Mouse (Mus musculus) gonadal fat pad, adult 2 months (tissue): Measurements from ENCODE around the gene Arhgef28. TPM values are rescaled to one million over a fixed set of nuclear protein-coding genes. Genes with fewer than 3 reads are reported as not detected.
A peak's percentile ranks its signal among the peaks of the same experiment; 100 is the strongest.

Source experiments
- DNase-seq: peaks from one replicate; pipeline ENCODE4 v3.0.0-alpha.2; 2012; ENCODE audit warnings: low read depth
- polyA plus RNA-seq: library from polyadenylated mRNA; depleted of rRNA; stranded (reverse); fragments of >200 nt; gene quantifications from 2 replicates; pipeline ENCODE4 v1.2.3, GENCODE M21; 2012

Gene Arhgef28
- polyA plus RNA-seq, 1 experiment = 25.7 TPM

DNA sequence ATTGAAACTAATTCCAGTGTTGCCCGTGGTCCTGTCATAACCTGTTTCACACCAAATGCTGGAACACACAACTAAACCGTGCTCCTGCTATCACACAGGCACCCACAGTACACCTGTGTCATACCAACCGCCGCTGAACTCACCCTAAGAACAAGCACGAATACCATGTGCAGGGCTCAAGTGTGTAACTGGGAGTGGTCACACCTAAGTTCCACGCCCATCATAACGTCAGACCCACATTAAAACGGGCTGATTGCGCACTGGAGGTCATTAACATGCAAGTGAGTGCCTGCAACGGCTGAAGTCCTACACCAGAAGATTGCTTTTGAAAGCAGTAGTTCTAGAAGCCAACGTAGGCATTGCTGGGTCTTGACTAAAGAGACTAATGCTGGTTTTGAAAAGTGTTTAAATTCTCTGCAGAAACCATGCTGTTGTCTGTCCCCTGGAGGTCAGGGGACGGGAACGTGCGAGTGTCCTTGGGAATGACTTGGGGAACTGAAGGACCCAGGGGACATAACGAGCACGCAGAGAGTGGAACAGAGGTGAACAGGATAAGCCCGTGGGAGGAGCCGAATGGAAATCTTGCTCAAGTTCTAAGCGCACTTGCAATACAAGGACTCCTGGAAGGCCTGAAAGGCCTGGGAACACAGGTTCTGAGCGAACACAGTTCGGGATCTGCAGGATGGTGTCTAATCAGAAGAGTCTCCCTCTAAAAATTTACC, 22.9 kb downstream of the Arhgef28 start:
- DNase-seq = peak; percentile 52

GRCm38 (mm10) chr13:98182330-98182729, 23.9 kb downstream of the Arhgef28 start:
- no peak for DNase-seq

DNA sequence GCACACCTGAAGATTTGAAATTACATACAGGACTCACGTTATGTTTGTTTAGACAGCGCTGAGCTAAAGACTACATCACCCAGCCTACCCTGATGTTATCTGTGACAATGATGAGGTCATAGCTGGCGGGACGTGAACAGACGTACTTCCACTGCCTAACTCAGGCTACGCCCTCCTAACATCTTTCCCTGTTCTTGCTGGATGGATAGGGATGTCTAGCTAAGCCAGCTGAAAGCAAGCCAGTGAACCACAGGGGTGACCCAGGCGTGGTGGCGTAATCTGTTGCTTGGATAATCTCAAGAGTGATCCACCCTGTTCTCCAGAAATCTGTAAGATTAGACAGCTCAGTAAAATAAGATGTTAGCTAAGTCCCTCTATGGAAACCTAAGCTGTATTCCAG, 25.6 kb downstream of the Arhgef28 start:
- peak; percentile 28 for DNase-seq

- DNase-seq = no peak
Measured at GRCm38 (mm10) chr13:98175323-98176007, 30.8 kb downstream of the Arhgef28 start.

DNA sequence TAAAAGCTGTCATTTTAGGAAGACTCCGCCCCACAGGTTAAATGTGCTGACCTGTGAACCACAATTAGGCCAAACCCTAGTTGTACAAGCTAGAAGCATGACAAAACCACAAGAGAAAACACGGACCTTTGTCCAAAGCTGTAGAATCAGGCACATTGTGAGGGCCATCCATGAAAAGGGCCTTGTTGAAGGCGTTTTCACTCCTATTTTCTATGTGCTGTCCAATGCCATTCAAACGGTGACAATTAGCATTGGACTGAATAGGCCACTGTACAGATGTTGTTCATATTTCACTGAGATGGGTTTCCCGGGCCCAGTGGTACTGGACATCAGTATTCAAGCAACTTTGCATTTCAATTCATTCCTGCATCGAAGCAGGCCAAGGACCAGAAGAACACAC, 33.2 kb downstream of the Arhgef28 start:
- no peak for DNase-seq

DNA sequence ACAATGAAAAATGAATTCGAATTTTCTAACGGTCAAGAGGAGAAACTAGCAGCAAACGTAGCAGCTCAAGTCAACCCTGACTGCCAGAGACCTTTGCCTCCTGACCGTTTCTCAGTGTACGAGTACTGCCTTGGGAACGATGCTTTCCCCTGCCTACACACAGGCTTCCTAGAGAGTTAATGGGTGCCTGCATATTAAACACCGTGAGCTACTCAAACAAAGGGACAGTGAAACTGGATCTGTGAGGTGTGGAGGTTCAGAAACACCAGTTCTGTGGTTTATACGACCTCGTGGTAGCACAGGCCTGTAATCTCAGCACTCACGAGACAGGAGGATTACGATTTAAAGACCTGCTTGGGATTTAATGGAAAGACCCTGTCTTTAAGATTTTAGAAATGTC, 33.9 kb downstream of the Arhgef28 start:
- DNase-seq = no peak

- no peak for DNase-seq
Measured at GRCm38 (mm10) chr13:98171706-98172105, 34.5 kb downstream of the Arhgef28 start.

GRCm38 (mm10) chr13:98171257-98171656, 35.0 kb downstream of the Arhgef28 start:
- no peak for DNase-seq

- DNase-seq = no peak
Measured at GRCm38 (mm10) chr13:98164878-98165277, 41.4 kb downstream of the Arhgef28 start.

- DNase-seq = no peak
Measured at GRCm38 (mm10) chr13:98161496-98161895, 44.7 kb downstream of the Arhgef28 start.

DNA sequence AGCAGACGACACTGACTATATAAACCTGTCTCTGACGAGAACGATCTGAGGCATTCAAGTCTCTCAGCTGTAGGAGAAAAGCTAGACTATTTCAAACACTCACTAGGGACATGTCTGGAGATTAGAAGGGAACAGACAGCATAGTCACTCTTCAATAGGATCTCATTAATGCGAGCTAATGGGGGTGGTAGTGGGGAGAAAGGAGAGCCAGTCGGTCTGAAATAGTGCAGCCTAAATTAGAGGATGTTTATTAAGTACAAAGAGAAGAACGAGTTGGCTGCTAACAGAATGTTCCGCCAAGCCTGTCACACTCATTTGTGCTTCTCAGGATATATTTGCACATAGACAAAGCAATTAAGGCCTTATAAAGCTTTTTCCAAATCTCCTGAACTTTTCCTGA, 49.6 kb downstream of the Arhgef28 start:
- DNase-seq = no peak

DNA sequence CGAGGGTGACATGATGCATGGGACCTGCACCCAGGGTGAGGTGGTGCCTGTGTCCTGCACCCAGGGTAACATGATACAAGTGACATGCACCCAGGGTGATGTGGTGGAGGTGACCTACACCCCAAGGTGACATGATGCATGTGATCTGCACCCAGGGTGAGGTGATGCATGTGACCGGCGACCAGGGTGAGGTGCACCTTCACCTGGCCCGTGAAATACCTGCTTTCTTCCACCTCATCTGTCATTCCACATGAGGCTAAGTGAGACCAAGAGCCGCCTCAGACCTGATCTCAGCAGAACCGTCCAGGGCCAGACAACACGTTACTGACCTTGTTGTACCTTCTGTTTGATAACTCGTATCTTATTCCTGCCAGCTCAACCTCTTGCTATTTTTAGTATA, 53.5 kb downstream of the Arhgef28 start:
- no peak for DNase-seq

- no peak for DNase-seq
Measured at GRCm38 (mm10) chr13:98147532-98147931, 58.7 kb downstream of the Arhgef28 start.

DNA sequence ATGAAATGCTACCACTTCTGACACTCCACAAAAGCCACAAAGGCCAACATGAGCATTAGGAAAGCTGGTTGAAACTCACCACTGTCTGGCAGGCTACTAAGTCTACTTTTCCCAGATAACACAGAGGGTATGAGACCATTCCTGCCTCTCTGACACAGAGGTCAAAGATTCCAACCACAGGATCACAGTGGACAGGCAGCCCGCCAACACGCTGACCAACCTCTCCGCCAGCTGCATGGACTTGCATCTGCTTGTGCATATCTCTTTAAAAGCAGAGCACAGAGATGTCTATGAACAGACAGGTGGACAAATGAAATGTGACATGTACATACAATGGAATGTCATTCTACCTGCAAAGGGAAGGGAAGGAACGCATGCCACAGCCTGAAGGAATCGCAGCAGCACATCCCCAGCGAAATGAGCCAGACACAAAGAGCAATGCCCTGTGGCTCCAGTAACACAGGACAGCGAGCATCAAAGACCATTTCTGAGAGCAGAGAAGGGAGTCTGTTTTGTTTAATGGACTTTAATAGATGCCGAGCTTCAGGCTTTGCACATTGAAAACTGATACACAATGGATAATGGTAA, 59.6 kb downstream of the Arhgef28 start:
- DNase-seq = no peak

DNA sequence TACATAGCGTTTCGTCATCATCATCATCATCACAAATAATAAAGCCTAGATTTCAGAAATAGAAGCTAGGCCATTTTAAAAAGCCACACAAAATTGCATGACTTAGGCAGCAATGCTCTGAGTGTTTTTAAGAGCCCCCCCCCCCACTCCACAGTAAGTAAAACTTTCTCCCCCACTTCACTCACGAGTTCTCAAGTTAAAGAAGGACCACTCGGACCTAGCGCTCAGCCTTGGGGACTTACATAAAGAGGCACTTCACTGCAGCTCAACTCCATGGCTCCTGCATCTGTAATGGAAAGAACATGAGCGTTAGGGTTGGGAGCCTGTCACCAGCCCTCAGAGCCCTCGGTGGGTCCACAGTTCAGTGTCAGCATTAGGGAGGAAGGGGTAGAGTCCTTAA, 60.9 kb downstream of the Arhgef28 start:
- DNase-seq = no peak

GRCm38 (mm10) chr13:98143000-98143399, 63.2 kb downstream of the Arhgef28 start:
- no peak for DNase-seq

DNA sequence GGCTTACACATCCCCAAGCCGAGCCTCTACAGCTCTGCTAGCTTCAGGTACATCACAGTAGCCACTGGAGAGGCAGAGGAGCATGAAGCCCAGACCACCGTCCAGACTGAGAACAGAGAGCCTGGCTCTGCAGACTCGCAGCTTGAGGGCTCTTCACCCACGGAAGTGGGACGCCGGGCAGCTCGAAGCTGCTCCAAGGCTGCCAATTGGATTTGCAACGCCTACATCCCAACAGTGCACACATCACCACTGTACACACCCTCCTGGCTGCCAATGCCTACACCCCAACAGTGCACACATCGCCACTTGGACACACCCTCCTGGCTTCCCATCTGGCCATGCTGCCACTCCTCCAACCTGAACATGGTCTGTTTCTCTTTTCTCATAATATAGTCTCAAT, 65.6 kb downstream of the Arhgef28 start:
- no peak for DNase-seq

- no peak for DNase-seq
Measured at GRCm38 (mm10) chr13:98138786-98139185, 67.5 kb downstream of the Arhgef28 start.

- no peak for DNase-seq
Measured at GRCm38 (mm10) chr13:98135890-98136555, 70.2 kb downstream of the Arhgef28 start.

GRCm38 (mm10) chr13:98132951-98133350, 73.3 kb downstream of the Arhgef28 start:
- no peak for DNase-seq

GRCm38 (mm10) chr13:98132264-98132663, 74.0 kb downstream of the Arhgef28 start:
- no peak for DNase-seq

DNA sequence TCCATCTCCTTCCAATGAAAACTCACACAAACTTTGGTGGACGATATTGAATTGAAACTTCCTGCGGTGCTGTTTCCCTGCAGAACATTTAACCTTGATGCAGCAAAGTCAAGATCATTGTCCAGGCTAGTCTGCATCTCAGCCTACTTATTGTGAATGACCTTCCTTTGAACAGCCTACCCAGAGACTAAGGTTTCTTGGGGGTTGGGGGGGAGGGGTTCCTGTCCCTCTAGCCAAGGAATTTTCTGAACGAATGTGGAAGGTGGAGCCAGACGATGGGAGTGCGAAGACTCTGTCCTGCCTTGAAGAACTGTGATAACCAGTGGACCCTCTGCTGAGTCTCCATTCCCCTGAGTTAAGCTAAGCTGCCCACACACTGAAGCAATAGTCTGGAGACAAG, 80.6 kb downstream of the Arhgef28 start:
- DNase-seq = no peak
